Mouse (Mus musculus) testis, adult 2 months (tissue): Measurements from ENCODE around the gene Lrrc38.

Experiments
- CTCF ChIP-seq: fragments of 200-500 bp; IDR thresholded peaks from 2 replicates; pipeline ENCODE4 v1.5.1; 2012; ENCODE audit warnings: low read depth, mild to moderate bottlenecking, inconsistent platforms, low read length, moderate library complexity; ENCODE audit not compliant: control insufficient read depth, insufficient read depth, insufficient replicate concordance
- POLR2A ChIP-seq: fragments of 200-500 bp; IDR thresholded peaks from 2 replicates; pipeline ENCODE4 v1.6.1; 2012; ENCODE audit warnings: low read depth, mild to moderate bottlenecking, inconsistent platforms, low read length, moderate library complexity; ENCODE audit not compliant: control insufficient read depth

DNA sequence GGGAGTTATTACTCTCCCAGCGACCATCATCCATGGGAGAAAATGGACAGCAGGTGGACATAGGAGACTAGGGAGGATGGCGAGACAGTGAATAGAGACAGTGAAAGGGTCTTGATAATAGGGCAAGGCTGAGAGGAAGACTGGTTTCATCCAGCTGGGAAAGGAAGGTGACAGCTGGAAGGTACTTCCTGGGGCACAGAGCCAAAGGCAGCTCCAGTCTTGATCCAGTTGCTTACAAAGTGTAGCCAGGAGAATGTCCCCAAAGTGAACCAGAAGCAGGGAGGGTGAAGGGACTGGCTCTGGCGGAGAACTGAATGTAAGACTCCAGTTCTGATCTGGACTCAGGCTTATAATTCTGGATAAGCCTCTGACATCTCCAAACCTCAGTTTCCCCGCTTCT, 2.7 kb downstream of the Lrrc38 start:
- TF ChIP-seq POLR2A = no peak
- TF ChIP-seq CTCF = no peak
